Mouse (Mus musculus): ENCODE measurements at regions not wholly inside any gene's neighbourhood (a gene's known extent, or its start where the extent isn't known, plus 50 kb on each side); places are given as distances from the start of the nearest gene placed in this dataset.

DNA sequence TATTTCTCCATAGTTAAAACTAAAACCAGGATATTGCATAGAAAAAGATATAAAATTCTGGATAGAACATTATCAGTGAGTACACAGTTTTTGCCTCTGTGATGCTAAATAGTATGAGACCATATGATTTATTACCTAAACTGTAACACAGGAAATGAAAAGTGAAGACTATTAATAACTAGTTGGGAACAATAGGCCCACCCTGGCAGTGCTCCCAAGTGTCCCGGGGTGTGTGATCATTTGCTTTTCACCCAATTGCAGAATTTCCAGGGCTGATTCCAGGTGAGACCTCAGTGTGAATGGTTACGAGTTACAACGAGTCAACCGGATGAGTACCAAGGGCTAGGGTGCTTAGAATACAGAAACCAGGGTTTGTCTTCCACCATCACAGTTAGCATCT is 172.6 kb upstream of the Tars start:
- DNase-seq (ENCODE audit: low spot score): no peak

DNA sequence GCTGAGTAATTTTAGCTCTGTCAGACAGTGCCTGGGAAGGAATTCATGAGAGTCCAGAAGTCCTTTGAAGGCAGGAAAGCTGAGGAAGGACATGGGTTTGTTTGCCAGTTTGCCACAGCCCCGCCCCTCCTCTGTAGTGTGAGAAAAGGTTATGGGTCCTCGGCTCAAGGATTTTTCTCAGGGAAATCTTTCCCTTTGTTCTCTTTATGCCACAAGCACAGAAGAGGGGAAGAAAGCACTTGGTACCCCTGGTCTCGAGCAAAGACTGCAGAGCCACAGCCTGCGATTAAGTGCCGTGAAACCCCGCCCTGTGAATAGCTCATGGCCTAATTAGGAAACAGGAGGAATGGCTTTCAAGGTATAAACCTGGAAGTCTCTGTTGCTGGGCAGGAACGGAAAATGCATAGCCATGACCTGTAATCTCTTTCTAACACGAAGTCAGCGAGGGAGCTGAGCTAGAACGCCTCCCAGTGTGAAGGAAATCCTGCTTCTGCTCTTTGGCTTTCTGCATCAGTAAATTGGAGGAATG is 166.1 kb upstream of the Tars start:
- DNase-seq (ENCODE audit: low spot score): no peak

- DNase-seq (ENCODE audit: low spot score): no peak
Measured at GRCm38 (mm10) chr15:11552568-11552967, 153.1 kb upstream of the Tars start.

- no peak for DNase-seq (ENCODE audit: low spot score)
Measured at GRCm38 (mm10) chr15:11552110-11552509, 152.6 kb upstream of the Tars start.

DNA sequence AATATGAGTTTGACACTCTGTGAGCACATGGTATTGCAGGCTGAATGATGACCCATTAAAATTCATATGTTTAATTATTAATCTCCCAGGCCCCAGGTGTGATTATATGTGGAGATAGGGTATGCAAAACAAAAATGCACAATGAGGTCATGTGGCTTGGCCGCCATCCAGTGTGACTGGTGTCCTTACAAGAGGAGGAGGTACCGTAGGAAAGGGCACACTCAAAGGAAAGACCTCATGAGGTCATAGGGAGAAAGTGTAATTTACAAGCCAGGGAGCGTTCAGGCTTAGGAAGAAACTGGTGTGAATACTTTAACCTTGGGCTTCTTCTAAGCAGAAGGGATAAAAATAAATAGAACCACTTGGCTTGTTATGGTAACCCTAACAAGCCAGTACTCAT is 140.0 kb upstream of the Tars start:
- no peak for DNase-seq (ENCODE audit: low spot score)

GRCm38 (mm10) chr15:11536076-11536620 is 136.7 kb upstream of the Tars start:
- DNase-seq (ENCODE audit: low spot score): no peak

- no peak for DNase-seq (ENCODE audit: low spot score)
Measured at GRCm38 (mm10) chr15:11534404-11535251, 135.2 kb upstream of the Tars start.

- no peak for DNase-seq (ENCODE audit: low spot score)
Measured at GRCm38 (mm10) chr15:11533616-11534015, 134.2 kb upstream of the Tars start.

GRCm38 (mm10) chr15:11533002-11533610 is 133.6 kb upstream of the Tars start:
- DNase-seq (ENCODE audit: low spot score): no peak

DNA sequence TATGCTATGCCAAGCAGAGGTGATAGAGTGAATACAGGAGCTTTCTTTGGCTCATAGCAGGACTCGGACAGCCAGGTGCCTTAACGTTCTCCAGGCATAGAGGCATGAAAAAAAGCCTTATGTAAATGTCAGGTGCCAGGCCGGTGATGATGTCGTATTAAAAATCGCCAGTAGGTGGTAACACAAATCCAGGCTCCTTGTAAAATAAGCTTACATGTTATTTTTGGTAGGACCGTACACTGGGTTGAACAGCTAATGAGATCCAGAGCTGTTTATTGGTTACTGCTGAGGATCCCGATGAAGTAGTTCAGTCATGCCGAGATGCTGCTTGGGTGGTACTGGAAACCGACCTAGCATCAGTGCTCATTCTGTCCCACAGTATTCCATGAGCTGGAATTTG is 133.1 kb upstream of the Tars start:
- DNase-seq (ENCODE audit: low spot score): no peak

- DNase-seq (ENCODE audit: low spot score): no peak
Measured at GRCm38 (mm10) chr15:11529819-11530810, 130.7 kb upstream of the Tars start.

DNA sequence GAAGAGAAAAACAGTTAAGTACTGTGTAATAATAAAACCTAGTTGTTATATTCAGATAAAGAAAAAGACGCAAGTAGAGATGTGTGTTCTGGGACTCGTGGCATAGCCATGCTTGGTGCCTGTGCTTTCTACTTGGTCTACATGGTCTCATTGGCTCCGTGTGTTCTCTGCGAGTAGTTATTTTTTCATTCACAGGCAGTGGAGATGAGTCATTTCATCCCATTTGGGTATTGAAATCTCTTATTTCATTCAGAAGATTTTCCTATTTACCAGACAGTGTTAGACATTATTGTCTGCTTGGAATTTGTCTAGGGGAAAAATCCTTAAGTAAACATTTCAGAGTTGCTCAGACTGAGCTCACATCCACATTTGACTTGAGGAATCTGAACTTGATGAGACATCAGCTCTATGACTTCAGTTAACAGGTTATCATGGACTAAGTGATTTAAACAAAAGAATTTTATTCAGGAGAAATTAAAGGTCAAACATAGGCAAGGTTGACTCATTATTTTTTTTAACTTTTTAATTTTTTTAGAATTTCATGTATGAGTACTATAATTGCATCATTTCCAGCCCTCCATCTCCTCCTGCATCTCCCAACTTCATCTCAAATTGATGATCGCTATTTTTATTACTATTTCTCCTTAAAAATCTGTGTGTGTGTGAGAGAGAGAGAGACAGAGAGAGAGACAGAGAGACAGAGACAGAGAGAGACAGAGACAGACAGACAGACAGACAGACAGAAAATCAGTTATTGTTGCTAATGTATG is 125.1 kb upstream of the Tars start:
- DNase-seq (ENCODE audit: low spot score): no peak

DNA sequence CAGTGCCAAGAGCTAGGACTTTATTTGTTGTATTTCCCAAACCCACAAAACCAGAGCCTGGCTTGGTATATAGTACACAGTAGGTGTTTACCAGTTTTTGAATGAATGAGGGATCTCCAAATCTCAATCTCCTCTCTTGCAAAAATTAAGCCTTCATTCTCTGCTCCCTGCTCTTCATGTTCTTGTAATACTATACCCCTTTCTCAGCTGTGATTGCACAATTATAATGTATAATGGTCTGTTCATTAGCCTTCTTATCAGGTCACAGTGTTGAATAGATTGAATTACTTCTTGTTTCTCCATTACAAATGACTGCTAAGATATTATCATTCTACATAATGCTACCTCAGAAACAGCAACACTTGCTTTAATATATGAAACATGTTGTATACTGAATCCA is 119.1 kb upstream of the Tars start:
- DNase-seq (ENCODE audit: low spot score): no peak

DNA sequence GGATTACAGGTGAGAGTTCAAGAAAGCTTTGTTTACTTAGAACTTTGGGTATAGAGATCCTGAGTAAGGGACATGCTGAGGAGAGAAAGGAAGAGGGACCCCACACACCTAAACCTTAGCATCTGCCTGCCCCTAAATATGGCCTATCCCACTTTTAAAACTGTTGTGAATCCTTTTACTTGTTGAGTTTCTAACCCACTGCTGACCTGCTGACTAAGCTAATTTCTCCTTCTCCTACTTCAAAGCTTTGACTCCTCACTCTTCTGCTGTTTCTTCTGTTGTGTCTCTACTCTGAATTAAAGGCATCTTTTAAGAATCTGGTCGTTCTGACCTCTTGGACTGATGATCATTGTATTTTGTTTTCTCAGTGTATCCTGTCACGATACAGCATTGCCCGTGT is 118.4 kb upstream of the Tars start:
- no peak for DNase-seq (ENCODE audit: low spot score)

DNA sequence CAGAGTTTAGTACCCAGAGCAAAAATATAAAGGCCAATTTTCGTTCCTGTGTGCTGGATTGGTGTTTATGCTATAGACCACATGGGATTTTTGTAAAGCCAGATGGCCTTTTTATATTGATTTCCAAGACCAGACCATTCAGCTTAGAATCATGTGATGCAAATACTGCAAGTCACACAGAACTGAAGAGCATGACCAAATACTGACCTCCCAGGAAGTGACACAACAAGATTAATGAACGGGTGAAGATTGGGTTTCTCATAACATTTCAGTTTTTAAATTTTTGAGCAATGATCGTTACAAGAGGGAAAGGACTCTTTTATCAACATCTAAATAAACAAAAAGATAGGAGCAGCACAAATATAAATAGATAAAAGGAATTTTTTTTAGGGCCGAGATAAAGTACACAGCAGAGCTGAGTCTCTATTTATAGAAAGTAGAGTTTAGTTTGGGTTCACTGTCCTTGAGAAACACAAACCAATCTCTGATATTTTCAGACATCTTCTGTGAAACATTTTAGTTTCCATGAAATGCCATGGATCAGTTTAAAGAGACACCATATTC is 105.7 kb upstream of the Tars start:
- no peak for DNase-seq (ENCODE audit: low spot score)

GRCm38 (mm10) chr15:11496436-11496835 is 97.0 kb upstream of the Tars start:
- no peak for DNase-seq (ENCODE audit: low spot score)

DNA sequence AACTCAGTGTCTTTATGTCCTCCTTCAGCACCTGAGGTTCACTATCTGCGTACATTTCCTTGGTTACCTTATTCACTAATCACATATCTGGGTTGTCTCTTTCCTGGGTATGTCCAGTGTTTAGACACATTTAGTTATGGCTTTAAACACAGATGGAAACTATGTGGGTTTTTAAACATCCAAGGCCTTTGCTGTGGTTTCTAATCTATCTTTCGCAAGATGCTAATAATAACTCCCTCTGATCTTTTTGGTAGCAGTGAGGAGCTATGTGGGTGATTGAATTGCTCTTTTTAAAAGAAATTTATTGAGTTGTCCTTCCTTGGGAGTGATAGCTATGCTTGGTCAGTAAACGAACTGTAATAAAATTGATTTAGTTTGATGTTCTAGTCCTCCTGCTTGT is 89.7 kb upstream of the Tars start:
- DNase-seq (ENCODE audit: low spot score): no peak

DNA sequence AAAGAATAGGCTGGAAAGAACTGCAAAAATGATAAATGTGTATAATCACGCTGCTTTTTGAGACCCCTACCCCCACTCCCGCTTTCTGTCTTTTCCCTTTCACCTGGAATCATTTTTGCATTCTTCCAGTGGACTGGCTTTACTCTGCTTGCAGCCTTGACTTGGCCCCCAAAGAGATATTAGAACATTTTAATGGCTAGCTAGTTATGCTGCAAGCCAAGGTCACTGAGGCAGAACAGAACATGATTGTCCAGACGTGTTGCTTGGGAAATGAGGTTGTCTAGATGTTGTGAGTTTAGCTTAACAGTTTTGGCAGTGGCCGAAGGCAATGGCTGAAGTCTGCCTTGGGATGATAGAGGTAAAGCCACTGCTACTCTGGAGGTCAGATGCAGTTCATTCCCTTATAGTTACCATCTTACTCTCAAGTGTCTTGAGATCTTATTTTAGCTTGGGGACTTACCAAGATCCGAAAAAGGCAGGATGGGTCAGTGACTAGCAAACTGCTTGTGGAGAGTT is 87.9 kb upstream of the Tars start:
- no peak for DNase-seq (ENCODE audit: low spot score)

GRCm38 (mm10) chr15:11483916-11484315 is 84.5 kb upstream of the Tars start:
- no peak for DNase-seq (ENCODE audit: low spot score)

- DNase-seq (ENCODE audit: low spot score): no peak
Measured at GRCm38 (mm10) chr15:11479166-11479944, 79.9 kb upstream of the Tars start.
